Mouse (Mus musculus): ENCODE measurements at regions not wholly inside any gene's neighbourhood (a gene's known extent, or its start where the extent isn't known, plus 50 kb on each side); places are given as distances from the start of the nearest gene placed in this dataset.

GRCm38 (mm10) chr12:15649226-15649625 is 167.5 kb downstream of the Trib2 start:
- no peak overlapping the region for H3K4me3 ChIP-seq
- H3ac ChIP-seq (ENCODE audit: control insufficient read depth, insufficient read length) = no peak overlapping the region
- H3K4me2 ChIP-seq (ENCODE audit: low read depth) = no peak overlapping the region
- no peaks in the 10 kb centered on the region for H3K79me2 ChIP-seq (ENCODE audit: control insufficient read depth, insufficient read depth)
- H3K27me3 ChIP-seq (ENCODE audit: control insufficient read depth, insufficient read depth, insufficient read length) = no peaks in the 10 kb centered on the region
- H3K36me3 ChIP-seq (ENCODE audit: control insufficient read depth, insufficient read depth) = no peaks in the 10 kb centered on the region
- TF ChIP-seq POLR2AphosphoS2 (IDR thresholded peaks at IDR 0.05; ENCODE audit: insufficient read length, low read depth) (no peak), SRF (IDR thresholded peaks at IDR 0.05; ENCODE audit: control insufficient read depth, insufficient read length, low read depth) (no peak), CEBPB (IDR thresholded peaks at IDR 0.05; ENCODE audit: insufficient read depth, poor library complexity, severe bottlenecking) (no peak), USF1 (IDR thresholded peaks at IDR 0.05; ENCODE audit: low read depth) (no peak), MAX (IDR thresholded peaks at IDR 0.05; ENCODE audit: low read depth) (no peak), TCF12 (IDR thresholded peaks at IDR 0.05; ENCODE audit: insufficient read depth, poor library complexity, severe bottlenecking) (no peak), TCF3 (IDR thresholded peaks at IDR 0.05; ENCODE audit: insufficient read length, low read depth) (no peak), MYOG (IDR thresholded peaks at IDR 0.05; ENCODE audit: control insufficient read depth in 1 of 3, insufficient read depth in 1 of 3, insufficient read length in 2 of 3, low read depth in 2 of 3) (no peak), MYOD1 (IDR thresholded peaks at IDR 0.05; ENCODE audit: control insufficient read depth in 1 of 3, insufficient read length in 2 of 3, low read depth in 2 of 3) (no peak), REST (IDR thresholded peaks at IDR 0.05; ENCODE audit: insufficient read depth, insufficient read length) (no peak), POLR2A (IDR thresholded peaks at IDR 0.05; ENCODE audit: insufficient read length, low read depth) (no peak), E2F4 (IDR thresholded peaks at IDR 0.05; ENCODE audit: insufficient read depth) (no peak)

DNA sequence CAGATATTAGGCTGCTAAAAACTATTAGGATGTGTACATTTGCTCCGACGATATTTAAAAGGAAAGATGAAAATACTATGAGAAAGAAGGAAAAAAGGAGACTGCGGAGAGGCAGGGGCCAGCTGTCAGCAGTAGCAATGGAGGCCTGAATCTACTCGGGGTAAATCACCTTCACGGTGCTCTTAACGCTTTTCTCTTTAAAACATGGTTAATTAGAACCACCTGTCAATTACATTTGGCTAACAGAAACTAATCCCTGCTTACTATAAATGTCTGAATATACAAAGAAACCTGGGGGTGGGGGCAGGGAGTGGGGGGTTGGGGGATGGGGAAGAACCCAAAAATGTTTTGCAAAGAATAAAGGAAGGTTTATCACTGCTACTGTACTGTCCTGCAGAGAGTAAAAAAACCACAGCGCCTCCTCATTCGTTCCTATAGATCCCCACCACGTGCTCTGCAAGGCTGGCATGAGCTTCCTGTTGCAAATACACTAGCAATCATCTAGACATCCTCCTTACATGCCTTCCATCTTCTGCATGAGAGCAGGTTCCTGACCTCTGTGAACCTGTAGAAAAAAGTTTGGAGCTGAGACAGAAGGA is 172.5 kb downstream of the Trib2 start:
- no peak for TF ChIP-seq MYOG (IDR thresholded peaks at IDR 0.05; ENCODE audit: control insufficient read depth in 1 of 3, insufficient read depth in 1 of 3, insufficient read length in 2 of 3, low read depth in 2 of 3)
- no peak for TF ChIP-seq POLR2A (IDR thresholded peaks at IDR 0.05; ENCODE audit: insufficient read length, low read depth)
- TF ChIP-seq MAX (IDR thresholded peaks at IDR 0.05; ENCODE audit: low read depth) = no peak
- Histone ChIP-seq H3K27me3 (ENCODE audit: control insufficient read depth, insufficient read depth, insufficient read length) (no peaks in the 10 kb centered on the region), H3K4me3 (no peak overlapping the region), H3K36me3 (ENCODE audit: control insufficient read depth, insufficient read depth) (no peaks in the 10 kb centered on the region), H3K79me2 (ENCODE audit: control insufficient read depth, insufficient read depth) (no peaks in the 10 kb centered on the region), H3K4me2 (ENCODE audit: low read depth) (no peak overlapping the region), H3ac (ENCODE audit: control insufficient read depth, insufficient read length) (no peak overlapping the region)

DNA sequence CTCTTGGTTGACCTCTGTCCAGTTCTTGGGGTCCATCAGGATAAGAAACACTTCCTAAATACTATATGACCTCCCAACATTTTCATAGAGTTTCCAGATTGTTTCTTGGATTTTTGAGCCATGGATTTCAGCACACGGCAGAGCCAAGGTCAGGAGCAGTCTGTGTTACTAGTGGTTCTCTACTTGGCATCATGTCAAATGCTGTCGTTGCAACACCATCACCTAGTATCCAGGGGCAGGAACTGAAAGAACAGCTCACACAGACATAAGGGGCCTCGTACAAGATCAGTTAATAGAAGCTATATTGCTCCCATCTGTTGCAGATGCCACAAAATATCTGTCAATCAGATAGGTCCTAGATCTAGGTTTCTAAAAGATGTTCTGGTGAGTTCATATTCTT is 173.1 kb downstream of the Trib2 start:
- Histone ChIP-seq H3ac (ENCODE audit: control insufficient read depth, insufficient read length) (no peak overlapping the region), H3K79me2 (ENCODE audit: control insufficient read depth, insufficient read depth) (no peaks in the 10 kb centered on the region), H3K4me2 (ENCODE audit: low read depth) (no peak overlapping the region), H3K27me3 (ENCODE audit: control insufficient read depth, insufficient read depth, insufficient read length) (no peaks in the 10 kb centered on the region), H3K36me3 (ENCODE audit: control insufficient read depth, insufficient read depth) (no peaks in the 10 kb centered on the region), H3K4me3 (no peak overlapping the region)
- TF ChIP-seq POLR2AphosphoS2 (IDR thresholded peaks at IDR 0.05; ENCODE audit: insufficient read length, low read depth) = no peak
- no peak for TF ChIP-seq MAX (IDR thresholded peaks at IDR 0.05; ENCODE audit: low read depth)
- no peak for TF ChIP-seq E2F4 (IDR thresholded peaks at IDR 0.05; ENCODE audit: insufficient read depth)
- TF ChIP-seq MYOD1 (IDR thresholded peaks at IDR 0.05; ENCODE audit: control insufficient read depth in 1 of 3, insufficient read length in 2 of 3, low read depth in 2 of 3) = no peak
- TF ChIP-seq SRF (IDR thresholded peaks at IDR 0.05; ENCODE audit: control insufficient read depth, insufficient read length, low read depth) = no peak
- TF ChIP-seq REST (IDR thresholded peaks at IDR 0.05; ENCODE audit: insufficient read depth, insufficient read length) = no peak
- TF ChIP-seq TCF3 (IDR thresholded peaks at IDR 0.05; ENCODE audit: insufficient read length, low read depth) = no peak

GRCm38 (mm10) chr12:15640320-15640719 is 176.4 kb downstream of the Trib2 start:
- no peak overlapping the region for H3K4me2 ChIP-seq (ENCODE audit: low read depth)
- no peaks in the 10 kb centered on the region for H3K27me3 ChIP-seq (ENCODE audit: control insufficient read depth, insufficient read depth, insufficient read length)
- H3K4me3 ChIP-seq = no peak overlapping the region
- H3K36me3 ChIP-seq (ENCODE audit: control insufficient read depth, insufficient read depth) = no peaks in the 10 kb centered on the region
- no peaks in the 10 kb centered on the region for H3K79me2 ChIP-seq (ENCODE audit: control insufficient read depth, insufficient read depth)
- no peak overlapping the region for H3ac ChIP-seq (ENCODE audit: control insufficient read depth, insufficient read length)
- TF ChIP-seq SRF (IDR thresholded peaks at IDR 0.05; ENCODE audit: control insufficient read depth, insufficient read length, low read depth) (no peak), TCF12 (IDR thresholded peaks at IDR 0.05; ENCODE audit: insufficient read depth, poor library complexity, severe bottlenecking) (no peak), POLR2A (IDR thresholded peaks at IDR 0.05; ENCODE audit: insufficient read length, low read depth) (no peak), MYOD1 (IDR thresholded peaks at IDR 0.05; ENCODE audit: control insufficient read depth in 1 of 3, insufficient read length in 2 of 3, low read depth in 2 of 3) (no peak), TCF3 (IDR thresholded peaks at IDR 0.05; ENCODE audit: insufficient read length, low read depth) (no peak), CEBPB (IDR thresholded peaks at IDR 0.05; ENCODE audit: insufficient read depth, poor library complexity, severe bottlenecking) (no peak), USF1 (IDR thresholded peaks at IDR 0.05; ENCODE audit: low read depth) (no peak), MAX (IDR thresholded peaks at IDR 0.05; ENCODE audit: low read depth) (no peak), E2F4 (IDR thresholded peaks at IDR 0.05; ENCODE audit: insufficient read depth) (no peak), REST (IDR thresholded peaks at IDR 0.05; ENCODE audit: insufficient read depth, insufficient read length) (no peak), POLR2AphosphoS2 (IDR thresholded peaks at IDR 0.05; ENCODE audit: insufficient read length, low read depth) (no peak), MYOG (IDR thresholded peaks at IDR 0.05; ENCODE audit: control insufficient read depth in 1 of 3, insufficient read depth in 1 of 3, insufficient read length in 2 of 3, low read depth in 2 of 3) (no peak)

- TF ChIP-seq REST (IDR thresholded peaks at IDR 0.05; ENCODE audit: insufficient read depth, insufficient read length) (no peak), MAX (IDR thresholded peaks at IDR 0.05; ENCODE audit: low read depth) (no peak), E2F4 (IDR thresholded peaks at IDR 0.05; ENCODE audit: insufficient read depth) (no peak), TCF3 (IDR thresholded peaks at IDR 0.05; ENCODE audit: insufficient read length, low read depth) (no peak), POLR2A (IDR thresholded peaks at IDR 0.05; ENCODE audit: insufficient read length, low read depth) (no peak), USF1 (IDR thresholded peaks at IDR 0.05; ENCODE audit: low read depth) (no peak), POLR2AphosphoS2 (IDR thresholded peaks at IDR 0.05; ENCODE audit: insufficient read length, low read depth) (no peak), MYOD1 (IDR thresholded peaks at IDR 0.05; ENCODE audit: control insufficient read depth in 1 of 3, insufficient read length in 2 of 3, low read depth in 2 of 3) (no peak), SRF (IDR thresholded peaks at IDR 0.05; ENCODE audit: control insufficient read depth, insufficient read length, low read depth) (no peak), TCF12 (IDR thresholded peaks at IDR 0.05; ENCODE audit: insufficient read depth, poor library complexity, severe bottlenecking) (no peak), MYOG (IDR thresholded peaks at IDR 0.05; ENCODE audit: control insufficient read depth in 1 of 3, insufficient read depth in 1 of 3, insufficient read length in 2 of 3, low read depth in 2 of 3) (no peak), CEBPB (IDR thresholded peaks at IDR 0.05; ENCODE audit: insufficient read depth, poor library complexity, severe bottlenecking) (no peak)
- H3K4me3 ChIP-seq = no peak overlapping the region
- no peak overlapping the region for H3ac ChIP-seq (ENCODE audit: control insufficient read depth, insufficient read length)
- no peaks in the 10 kb centered on the region for H3K27me3 ChIP-seq (ENCODE audit: control insufficient read depth, insufficient read depth, insufficient read length)
- no peaks in the 10 kb centered on the region for H3K36me3 ChIP-seq (ENCODE audit: control insufficient read depth, insufficient read depth)
- no peaks in the 10 kb centered on the region for H3K79me2 ChIP-seq (ENCODE audit: control insufficient read depth, insufficient read depth)
- H3K4me2 ChIP-seq (ENCODE audit: low read depth) = no peak overlapping the region
Measured at GRCm38 (mm10) chr12:15629971-15630370, 186.8 kb downstream of the Trib2 start.
